Mouse (Mus musculus) lung, postnatal 10 days (tissue): ENCODE measurements around the gene Rasl10b.

ENCODE experiments used
- DNase-seq: peaks from one replicate; pipeline ENCODE4 v3.0.0; 2021

Gene Rasl10b

DNA sequence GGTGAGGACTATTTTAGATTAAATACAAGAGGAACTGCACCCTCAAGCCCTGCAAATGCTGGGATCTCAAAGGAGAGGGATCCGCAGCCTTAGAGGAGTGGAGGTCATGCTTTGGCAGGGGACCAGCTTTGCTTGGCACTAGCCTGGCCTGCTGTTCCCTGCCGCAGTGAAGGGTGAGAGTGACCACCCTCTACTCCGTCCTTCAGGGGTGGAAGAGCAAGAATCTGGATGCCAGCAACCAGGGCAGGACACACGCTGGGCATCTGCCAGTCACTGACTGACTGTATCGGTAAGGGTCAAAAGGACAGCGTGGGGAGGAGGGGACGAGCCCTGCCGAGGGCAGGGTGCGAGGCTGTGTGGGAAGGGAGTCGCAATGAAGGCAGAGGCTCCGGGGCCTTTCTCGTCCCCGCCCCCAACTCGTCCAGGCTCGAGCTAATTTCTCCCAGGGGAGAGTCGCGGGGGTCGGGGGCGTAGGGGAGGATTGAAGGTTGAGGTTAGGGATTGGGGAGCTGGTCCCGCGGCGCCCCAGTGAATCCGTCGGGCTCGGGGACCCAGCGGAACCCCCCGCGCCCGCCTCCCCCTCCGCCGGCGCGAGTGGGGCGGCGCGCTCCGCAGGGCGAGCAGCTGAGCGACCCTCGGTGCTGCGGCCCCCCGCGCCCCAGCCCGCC lies at the start of gene Rasl10b:
Gene Rasl10b (plus strand): TSS at position 51 of the 668 bp plus-strand sequence.
- DNase-seq, result peak; percentile 39

DNA sequence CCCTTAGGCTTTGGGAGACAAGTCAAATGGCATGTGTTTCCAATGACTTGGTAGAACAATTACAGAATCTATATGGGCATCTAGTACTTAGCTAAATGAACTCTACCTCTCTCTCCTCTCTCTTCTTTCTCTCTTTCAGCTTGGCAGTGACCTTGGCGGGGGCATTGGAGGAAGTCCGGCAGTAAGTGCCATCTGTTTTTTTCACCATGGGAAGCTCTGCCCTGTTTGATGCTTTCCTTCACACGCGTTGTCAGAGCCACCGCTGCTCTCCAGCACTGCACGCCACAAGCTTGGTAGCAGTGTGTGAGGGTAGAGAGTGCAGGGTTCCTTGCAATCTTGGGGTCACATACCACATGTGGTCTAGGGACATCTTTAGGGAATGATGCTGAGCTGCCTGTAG lies 44.3 kb upstream of the Rasl10b start:
- DNase-seq, result no peak

DNA sequence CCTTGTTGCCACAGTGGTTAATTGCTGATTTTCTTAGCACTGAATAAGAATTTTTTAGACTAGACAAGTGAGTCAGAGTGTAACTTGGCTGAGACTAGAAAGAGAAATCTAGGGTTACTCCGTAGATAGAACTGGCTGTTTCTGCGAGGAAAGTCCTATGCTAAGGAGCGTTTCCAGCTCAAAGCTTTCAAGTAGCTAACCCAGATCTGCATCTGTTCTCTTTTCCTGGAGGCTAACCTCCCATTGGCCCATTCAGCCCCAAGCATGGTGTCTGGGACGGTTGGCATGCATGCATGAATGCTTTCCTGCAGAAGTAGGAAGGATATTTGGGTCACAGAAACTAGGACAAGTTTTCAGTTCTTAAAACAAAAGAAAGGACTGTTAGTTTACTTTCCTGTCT lies 37.7 kb upstream of the Rasl10b start:
- no peak for DNase-seq

DNA sequence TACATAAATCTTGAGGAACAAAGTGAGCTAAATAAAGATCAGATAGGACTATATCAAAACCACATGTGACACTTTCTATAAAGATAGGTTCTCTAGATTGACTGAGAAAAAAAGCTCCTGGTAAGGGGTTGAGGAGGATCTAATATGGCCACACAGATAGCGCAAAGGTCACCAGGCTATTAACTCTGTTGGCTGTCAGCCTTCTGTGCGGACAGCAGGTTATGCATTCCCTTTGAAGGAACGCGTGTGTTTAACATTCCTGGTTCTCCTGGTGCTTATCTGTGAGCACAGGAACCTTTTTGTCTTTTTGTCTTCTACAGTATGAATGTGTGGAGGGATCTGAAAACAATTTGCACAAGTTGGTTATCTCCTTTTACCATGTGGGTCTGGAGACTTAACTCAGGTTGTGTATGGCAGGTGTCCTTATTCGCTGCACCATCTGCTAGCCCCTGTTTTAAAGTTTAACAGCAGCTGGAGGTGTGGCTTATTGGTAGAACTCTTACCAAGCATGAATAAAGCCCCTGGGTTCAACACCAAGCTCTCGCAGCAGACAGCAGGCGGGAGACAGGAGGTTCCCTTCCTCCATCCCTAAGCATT lies 29.1 kb upstream of the Rasl10b start:
- no peak for DNase-seq

DNA sequence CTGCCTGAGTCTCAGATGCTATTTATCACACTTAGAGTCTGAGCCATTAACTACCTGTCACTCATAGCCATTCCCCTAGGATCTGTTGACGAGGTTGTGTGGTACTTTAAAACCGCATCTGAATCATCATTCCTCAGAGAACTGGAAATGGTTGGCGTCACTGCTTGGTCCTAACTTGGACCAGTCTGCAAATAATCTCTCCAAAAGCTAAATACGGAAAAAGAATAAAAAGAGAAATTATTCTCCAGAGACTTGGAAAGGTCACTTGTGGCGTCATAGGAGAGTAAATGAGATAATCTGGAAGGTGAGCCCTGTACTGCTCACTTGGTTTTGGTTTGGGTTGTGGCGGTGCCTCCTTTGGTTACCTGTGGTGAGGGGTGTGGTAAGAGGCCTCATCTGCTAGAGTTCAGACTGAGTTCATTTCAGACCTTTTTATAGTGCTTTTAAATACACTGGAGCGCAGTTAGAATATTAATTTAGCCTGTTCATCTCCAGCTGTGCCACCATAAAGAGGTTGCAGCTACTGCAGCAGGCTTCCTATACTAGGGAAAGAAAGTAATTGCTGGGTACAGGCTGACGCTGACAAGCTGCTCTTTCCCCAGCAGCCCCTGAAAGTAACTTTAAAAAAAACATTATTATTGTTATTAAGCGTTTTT lies 25.9 kb upstream of the Rasl10b start:
- DNase-seq, result no peak

DNA sequence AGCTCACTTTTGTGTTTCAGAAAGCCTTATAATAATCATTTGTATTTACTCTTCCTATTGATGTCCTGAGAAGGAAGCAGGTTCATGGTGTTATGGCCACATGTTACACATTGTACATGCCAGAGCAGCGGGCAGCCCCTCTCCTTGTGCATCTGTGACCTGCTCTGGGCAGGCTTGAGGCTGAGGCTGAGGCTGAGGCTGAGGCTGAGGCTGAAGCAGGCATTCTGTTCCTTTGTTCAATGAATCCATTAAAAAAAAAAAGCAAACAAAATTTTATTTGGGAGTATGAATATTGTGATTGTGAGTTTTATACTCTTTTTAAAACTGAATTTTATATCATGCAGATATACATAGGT lies 25.4 kb upstream of the Rasl10b start:
- no peak for DNase-seq

DNA sequence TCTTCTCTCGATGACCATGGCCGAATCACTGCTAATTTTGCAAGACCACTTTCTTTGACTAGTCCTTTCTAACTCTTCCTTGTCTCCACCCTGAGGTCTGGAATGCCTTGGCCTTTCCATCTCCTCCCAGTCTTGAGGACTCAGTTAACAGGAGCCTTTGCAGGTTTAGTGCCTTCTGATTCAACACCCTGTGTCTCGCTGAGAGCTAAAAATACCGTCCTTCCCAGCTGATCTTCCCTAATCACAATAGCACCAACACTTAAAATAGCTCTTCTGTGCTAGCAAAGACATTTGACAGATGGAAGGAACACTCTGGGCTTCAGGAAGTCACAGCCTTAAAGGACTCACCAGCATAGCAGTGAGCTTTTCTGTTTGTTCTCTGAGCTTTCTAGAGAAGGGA lies 15.9 kb upstream of the Rasl10b start:
- DNase-seq, result no peak

DNA sequence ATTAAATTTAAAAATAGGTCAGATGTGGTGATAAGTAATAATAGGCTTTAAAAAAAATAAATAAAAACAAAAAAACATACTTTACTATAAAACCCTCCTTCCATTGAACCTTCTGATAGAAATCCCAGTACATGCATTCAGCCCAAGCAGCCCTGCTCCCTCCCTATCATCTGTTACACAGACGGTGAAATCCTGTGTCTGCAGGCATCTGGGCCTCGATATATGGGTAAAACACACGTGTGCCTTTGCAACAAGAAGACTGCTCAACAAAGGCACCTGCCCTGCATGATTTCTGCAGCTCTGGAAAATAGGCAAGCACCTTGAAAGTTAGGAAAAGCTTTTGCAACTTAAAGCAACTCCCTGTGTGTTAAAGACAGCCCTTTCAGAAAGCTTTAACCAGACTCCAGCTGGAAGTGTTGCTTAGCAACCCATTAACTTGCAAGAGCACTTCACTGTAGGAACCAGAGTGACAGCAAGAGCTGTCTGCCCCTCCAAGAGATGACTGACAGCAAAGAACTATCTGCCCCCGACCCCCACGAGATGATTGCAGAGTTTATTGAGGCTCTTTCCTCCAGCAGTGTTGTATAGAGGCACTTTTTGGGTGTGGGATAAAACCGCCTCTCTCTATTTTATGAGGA lies 14.0 kb upstream of the Rasl10b start:
- no peak for DNase-seq

DNA sequence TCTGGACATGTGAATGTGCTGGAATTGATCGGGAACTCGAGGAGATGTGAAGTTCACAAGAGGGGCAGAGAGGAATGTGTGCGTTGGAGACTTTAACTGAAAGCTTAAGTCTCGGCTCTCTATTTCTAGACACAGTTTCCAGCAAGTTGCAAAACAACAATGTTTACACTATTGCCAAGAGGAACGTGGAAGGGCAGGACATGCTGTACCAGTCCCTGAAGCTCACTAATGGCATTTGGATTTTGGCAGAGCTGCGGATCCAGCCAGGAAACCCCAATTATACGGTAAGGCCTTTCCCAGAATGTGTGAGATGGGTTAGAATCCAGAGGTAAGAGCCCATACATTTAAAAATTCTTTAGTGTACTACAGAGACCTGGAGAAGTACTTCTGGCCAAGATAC lies 11.3 kb upstream of the Rasl10b start:
- no peak for DNase-seq

DNA sequence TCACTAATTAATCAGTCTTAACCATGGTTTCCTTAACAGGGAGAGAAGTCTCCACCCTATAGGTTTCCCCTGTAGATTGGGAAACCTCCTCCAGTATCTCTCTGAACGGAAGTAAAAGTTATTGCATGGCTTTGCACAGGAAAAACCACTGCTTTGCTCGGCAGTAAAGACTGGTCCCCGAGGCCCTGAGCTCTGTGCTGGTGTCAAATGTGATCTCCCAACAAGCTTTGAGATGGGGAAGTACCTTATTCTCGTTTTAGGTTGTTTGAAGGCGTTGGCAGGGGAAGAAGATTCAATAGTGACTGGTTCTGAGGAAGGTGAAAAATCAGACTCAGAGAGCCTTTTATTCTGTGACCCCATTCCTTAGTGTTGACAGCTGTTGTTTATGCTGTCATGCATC lies 10.2 kb upstream of the Rasl10b start:
- no peak for DNase-seq

DNA sequence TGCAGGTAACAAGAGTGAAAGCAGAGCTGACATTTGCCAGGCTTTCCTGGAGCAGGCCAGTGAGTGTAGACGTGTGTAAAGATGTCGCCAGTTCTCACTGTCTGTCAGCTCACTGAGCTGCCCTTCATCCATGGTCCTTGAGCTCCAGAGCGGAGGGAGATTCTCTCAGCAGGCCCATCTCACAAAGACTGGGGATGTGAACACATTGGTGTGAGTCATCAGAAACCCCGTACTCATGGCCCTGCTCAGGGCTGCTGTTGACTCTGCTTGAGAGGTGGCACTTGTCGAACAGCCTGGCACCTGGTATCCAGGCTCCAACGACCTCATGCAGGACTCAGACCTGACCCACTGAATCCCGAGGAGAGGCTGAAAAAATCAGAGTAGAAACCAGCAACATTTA lies 5.2 kb upstream of the Rasl10b start:
- DNase-seq, result no peak

DNA sequence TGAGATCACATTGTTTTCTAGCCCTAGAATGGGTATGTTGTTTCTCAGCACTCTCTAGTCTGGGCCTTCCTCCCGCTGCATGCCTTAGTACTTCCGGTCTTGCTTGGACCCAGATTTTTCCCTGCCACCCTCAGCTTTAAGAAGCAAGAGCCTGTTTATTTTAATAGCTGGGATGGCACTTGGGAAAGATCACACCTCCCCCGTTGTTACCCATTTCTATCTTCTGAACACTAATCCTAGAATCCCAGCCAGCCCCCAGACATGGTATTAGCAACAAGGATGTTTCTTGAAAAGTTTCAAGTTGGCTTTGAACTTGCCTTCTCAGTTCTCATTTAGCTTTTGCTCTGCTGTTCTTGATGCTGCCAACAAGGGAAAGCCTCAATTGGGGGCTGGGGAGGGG lies 2.5 kb upstream of the Rasl10b start:
- no peak for DNase-seq

DNA sequence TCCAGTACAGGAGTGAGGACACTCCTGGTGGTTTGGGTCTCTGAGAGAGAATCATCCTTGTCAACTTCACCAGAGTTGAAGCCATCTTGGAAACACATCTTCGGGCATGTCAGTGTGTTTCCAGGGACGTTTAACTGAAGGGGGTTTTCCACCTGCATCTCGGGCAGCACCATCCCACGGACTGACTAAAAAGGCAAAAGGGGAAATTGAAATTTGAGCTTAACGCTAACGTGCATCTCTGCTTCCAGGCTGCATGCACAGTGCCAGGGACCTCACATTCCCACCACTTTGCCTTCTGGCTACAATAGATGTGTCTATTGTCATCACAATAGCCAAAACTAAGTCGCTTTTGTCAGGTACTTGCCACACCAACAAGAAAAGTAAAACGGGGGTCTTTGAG lies 695 bp upstream of the Rasl10b start:
- DNase-seq, result no peak

DNA sequence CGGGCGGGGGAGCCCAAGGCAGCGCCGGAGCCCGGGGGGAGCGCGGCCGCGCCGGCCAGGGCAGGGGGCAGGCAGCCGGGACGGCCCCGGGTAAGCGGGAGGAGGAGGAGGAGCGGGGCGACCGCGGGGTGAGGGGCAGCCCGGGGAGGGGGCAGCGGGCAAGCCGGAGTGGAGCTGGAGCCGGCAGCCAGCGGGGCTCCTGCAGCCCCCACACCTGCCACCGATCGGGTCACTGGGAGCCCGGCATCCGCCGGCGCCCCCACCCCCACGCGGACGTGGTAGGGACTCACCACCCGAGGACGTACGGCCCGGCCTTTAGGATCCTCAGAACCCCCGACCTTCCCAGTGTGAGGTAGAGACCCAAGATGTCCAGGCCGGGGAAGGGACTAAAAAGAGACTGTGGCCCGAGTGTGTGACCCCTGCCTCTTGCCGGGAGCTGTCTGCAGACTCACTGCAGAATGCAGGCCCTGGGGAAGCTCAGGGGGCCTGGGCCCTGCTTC lies 905 bp downstream of the Rasl10b start:
- DNase-seq, result no peak

DNA sequence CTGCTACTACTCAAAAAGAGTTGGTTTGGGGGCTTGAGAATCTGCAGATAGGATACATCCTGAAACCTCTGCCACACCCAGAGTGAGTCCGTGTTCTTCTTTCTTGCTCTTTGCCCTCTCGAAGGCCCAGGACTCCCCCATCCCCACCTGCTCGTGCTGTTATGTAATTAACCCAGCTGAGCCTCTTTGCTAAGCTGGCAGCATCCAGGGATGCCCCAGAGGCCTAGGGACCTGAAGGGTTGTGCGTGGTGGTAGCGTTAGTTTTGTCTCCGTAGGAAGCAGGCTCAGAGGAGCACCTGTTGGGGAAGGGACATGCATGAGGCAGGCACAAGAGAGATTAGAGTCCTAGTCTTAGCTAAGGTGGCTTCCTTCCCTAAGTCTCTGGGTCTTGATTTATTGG lies 1.6 kb downstream of the Rasl10b start:
- no peak for DNase-seq

DNA sequence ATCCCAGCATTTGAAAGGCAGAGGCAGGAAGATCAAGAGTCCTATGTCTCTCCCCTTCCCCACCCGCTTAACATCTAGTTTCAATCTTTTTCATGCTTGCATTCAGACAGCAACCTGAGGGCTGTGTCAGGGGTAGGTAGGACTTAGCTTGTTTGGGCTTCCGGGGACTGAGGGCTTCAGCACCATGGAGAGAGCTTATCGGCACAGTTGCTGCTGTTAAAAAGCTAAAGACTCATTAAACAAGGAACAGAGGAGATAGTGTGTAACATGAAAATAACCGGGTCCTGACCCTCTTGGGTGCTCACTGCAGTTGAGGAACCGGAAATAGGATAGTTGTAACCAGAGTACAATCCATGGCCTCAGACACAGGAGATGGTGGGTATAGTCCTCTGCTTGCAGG lies 8.1 kb downstream of the Rasl10b start:
- DNase-seq, result peak; percentile 77

DNA sequence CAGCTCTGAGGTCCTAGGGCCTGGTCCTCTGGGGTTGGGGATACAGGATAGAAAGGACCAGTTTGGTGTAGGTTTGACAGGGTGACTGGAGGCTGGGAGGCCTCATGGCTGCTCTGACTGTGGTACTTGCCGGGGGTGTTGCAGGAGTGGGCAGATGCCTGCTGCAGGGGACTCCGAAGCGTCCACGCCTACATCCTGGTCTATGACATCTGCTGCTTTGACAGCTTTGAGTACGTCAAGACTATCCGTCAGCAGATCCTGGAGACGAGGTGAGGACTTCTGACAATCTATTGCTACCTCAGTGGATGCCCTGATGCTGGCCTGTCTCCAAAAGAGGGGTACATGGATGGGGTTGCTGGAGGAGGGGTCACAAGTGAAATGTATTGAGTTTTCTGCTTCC lies 8.8 kb downstream of the Rasl10b start:
- DNase-seq, result no peak

DNA sequence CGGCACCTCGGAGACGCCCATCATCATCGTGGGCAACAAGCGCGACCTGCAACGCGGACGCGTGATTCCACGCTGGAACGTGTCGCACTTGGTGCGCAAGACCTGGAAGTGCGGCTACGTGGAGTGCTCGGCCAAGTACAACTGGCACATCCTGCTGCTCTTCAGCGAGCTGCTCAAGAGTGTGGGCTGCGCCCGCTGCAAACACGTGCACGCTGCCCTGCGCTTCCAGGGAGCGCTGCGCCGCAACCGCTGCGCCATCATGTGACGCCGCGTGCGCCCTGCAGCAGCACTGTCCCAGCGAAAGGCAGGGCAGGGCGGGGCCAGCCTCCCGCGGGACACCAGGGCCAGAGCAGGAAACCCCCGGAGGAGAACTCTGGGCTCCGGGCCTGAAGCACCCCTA lies 9.6 kb downstream of the Rasl10b start:
- no peak for DNase-seq

DNA sequence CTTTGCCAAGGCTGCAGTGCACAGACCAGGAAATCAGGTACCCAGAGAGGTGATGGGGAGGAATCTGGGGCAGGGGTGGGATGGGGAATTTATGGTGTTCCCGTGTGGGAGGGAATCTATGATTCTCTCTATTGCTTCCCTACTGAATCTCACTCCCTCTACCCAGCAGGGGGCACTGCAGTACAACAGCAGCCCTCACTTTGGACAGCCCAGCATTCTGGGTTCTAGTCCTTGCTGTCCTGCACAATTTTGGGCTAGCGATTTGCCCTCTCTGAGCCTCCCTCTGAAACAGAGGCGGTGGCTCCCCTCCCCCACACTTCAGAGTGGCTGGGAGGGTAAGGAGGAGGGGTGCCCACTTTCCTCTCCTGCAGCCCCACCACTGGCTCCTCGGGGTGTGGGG lies 11.4 kb downstream of the Rasl10b start:
- no peak for DNase-seq

DNA sequence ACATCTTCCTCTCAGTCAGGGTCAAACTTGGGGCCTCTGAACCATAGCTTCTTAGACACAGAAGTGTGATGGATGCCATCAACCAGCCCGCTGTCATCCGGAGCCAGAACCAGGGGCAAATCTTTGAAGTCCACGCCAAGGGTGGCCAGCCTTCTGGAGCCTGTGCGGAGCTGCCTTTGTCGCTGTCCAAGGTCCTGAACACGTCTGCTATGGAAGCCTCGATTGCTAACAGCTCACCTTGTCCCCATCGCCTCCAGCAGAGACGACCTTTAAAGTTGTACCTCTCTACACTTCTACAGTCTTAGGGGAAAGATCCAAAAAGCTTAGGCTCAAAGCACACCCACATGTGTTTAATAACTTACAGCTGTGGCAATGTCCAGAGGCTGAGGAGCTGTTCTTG lies 12.4 kb downstream of the Rasl10b start:
- DNase-seq, result peak; percentile 76

DNA sequence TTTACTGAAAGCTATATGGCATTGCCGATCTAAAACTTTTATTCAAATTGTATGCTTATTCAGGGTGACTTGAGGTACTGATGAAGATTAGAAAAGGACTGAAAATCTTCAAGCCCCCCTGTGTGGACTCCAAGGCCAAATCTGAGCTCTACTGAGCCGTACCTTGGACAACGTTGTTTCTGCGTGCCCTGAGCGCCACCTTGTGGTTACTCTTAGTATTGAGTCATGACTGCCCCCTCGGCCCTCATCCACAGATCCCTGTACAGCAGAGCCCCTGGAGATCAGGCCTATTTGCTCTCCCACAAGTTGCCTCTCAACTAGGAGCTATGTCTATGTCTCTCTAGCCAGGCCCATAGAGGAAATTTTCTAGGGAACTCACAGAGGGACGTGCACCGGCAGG lies 15.7 kb downstream of the Rasl10b start:
- peak; percentile 78 for DNase-seq

DNA sequence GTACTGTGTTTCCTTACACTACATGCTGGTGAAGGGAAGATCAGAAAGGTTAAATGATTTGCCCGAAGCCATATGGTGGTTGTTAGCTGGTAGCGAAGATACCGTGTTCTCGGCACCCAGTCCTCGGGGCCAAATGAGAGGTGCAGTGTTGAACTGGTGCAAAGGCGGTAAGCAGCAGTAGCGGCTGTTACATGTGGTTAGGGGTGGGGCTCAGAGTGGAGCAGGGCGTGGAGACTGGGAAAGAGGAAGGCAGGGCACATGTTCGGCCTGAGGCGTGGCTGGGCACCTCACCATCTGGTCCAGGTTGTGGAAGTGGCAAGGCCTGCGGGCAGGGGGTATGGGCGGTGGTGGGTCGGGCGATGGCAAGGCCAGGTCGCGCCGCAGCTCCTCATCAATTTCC lies 18.0 kb downstream of the Rasl10b start:
- peak; percentile 33 for DNase-seq

DNA sequence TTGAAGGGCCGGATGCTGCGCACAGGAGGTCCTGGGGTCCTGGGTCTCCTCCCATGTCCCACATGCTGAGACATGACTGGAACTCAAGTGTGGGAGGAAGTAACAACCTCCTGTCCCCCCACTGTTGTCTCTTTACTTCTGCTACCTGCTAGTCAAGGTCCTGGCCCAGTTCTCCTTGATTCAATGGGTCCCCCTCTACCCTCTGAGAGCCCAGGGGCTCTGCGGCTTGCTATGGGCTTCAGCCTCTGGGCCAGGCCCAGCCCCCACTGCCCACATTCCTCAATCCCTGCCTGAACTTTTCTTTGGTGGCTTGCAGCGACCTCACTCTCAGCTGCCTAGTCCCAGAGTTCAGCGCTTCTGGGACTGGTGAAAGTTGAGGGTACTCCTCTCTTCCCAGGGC lies 20.4 kb downstream of the Rasl10b start, which contains the start of gene Gas2l2:
Gene Gas2l2 (minus strand): TSS at position 101 of the 400 bp plus-strand sequence.
- DNase-seq, result no peak

DNA sequence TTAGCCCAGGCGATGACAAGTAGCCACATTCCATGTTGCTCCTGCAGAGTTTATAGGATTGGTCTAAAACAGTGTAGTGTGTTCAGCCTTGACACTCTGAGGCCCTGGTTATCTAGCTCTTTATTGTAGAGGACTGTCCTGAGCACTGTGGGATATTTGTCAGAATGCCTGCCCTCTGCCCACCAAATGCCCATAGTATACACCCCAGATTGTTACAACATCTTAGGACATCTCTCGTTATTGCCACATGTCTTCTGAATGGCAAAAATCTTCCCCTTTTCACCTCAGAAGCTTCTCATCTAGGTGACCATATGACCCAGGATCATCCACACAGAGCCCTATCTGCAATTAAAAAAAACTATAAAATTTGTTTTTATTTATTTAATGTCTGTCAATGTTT lies 23.6 kb downstream of the Rasl10b start:
- DNase-seq, result no peak
